In the genomic region with DNA sequence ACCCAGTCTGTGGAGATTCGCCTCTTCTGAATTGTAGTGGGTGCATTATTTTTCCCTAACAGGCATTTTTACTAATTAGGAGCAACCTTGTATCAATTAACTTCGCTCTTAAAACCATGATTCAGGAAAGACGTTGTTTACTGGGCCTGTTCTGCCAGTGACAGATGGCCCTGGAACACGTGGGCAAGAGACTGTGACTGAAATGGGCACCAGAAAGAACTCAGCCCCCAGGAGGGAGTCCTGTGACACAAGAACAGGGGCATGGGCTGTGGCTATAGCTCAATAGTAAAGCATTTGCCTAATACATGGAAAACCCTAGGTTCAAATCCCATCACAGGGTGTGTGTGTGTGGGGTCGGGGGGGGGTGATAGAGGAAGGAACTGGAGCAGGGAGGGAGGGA, we compare ENCODE assay signal across 18 mouse cellular contexts. TPM values are rescaled to one million over a fixed set of nuclear protein-coding genes. Genes with fewer than 3 reads are reported as not detected.
DNase-seq lines count a peak whose midpoint lies in the region; ATAC-seq and TF ChIP-seq lines count a peak whose summit lies in the region.
"Had no signal": no experiment of that assay in that cellular context is flagged by ENCODE, and none has a peak within 500 bp of the region (broad histone marks: within the 10 kb centered on the region; RNA-seq: fewer than 3 reads in every experiment).

No protein-coding gene starts in this region.

- H3K27ac ChIP-seq in hindbrain, embryonic 13.5 days = peak overlapping the region; percentile 24
- H3K27ac ChIP-seq in hindbrain, embryonic 11.5 days (ENCODE audit: low read depth, low read length) = no peak overlapping the region
- H3K27ac ChIP-seq in hindbrain, postnatal 0 days = peak overlapping the region; percentile 61
- H3K27ac ChIP-seq: intestine, embryonic 15.5 days had no signal

- DNase-seq in hindbrain, embryonic 11.5 days (ENCODE audit: low spot score) = no peak
- peak; percentile 86 for DNase-seq in brain, embryonic 14.5 days (ENCODE audit: low read depth)
- peak; percentile 94 for DNase-seq in cerebellum, adult 9-10 months
- peak; percentile 69 for DNase-seq in hindbrain, postnatal 0 days (ENCODE audit: low spot score)
- DNase-seq in thymus, adult 18-20 months = no peak
- DNase-seq in gastrocnemius, adult 8-10 months (ENCODE audit: low spot score in 2 of 2) = no peak
- DNase-seq in embryo, embryonic 10 days (ENCODE audit: low spot score) = no peak
- DNase-seq: adrenal gland, postnatal 36 days; B cell, adult 2 months; gastrocnemius, postnatal 36 days; kidney, postnatal 14 days; right cerebral cortex, postnatal 14 days; thymus, postnatal 25 days had no signal

- no peaks in the 10 kb centered on the region for H3K9me3 ChIP-seq in hindbrain, embryonic 13.5 days
- no peaks in the 10 kb centered on the region for H3K9me3 ChIP-seq in hindbrain, embryonic 11.5 days (ENCODE audit: control insufficient read depth, low read length)
- no peaks in the 10 kb centered on the region for H3K9me3 ChIP-seq in hindbrain, postnatal 0 days (ENCODE audit: low read length)
- H3K9me3 ChIP-seq: intestine, embryonic 15.5 days had no signal

- no peaks in the 10 kb centered on the region for H3K36me3 ChIP-seq in hindbrain, embryonic 13.5 days
- H3K36me3 ChIP-seq in hindbrain, embryonic 11.5 days (ENCODE audit: control insufficient read depth, insufficient read depth, low read length) = no peaks in the 10 kb centered on the region
- H3K36me3 ChIP-seq in hindbrain, postnatal 0 days (ENCODE audit: insufficient read depth, low read length) = no peaks in the 10 kb centered on the region
- H3K36me3 ChIP-seq: intestine, embryonic 15.5 days had no signal

- no peak for TF ChIP-seq CTCF in brain, embryonic 14.5 days (IDR thresholded peaks at IDR 0.05; ENCODE audit: borderline replicate concordance, extremely low read depth, insufficient read depth, insufficient read length)
- no peak for TF ChIP-seq CTCF in hindbrain, postnatal 0 days (IDR thresholded peaks at IDR 0.05; ENCODE audit: low read depth)

- H3K9ac ChIP-seq in hindbrain, embryonic 13.5 days = no peak overlapping the region
- no peak overlapping the region for H3K9ac ChIP-seq in hindbrain, embryonic 11.5 days (ENCODE audit: low read depth, low read length)
- H3K9ac ChIP-seq in hindbrain, postnatal 0 days (replicated peaks; ENCODE audit: low read length) = no peak overlapping the region
- H3K9ac ChIP-seq: intestine, embryonic 15.5 days had no signal

- WGBS in hindbrain, embryonic 13.5 days = 51% methylated on average over 5 of the region's 5 CpGs
- 59% methylated on average over 5 of the region's 5 CpGs for WGBS in hindbrain, embryonic 11.5 days
- WGBS in hindbrain, postnatal 0 days = 40% methylated on average over 5 of the region's 5 CpGs

- no peaks in the 10 kb centered on the region for H3K27me3 ChIP-seq in hindbrain, embryonic 13.5 days
- H3K27me3 ChIP-seq in hindbrain, embryonic 11.5 days (ENCODE audit: control insufficient read depth, insufficient read depth, low read length) = no peaks in the 10 kb centered on the region
- no peaks in the 10 kb centered on the region for H3K27me3 ChIP-seq in hindbrain, postnatal 0 days (ENCODE audit: insufficient read depth, low read length)
- H3K27me3 ChIP-seq: intestine, embryonic 15.5 days had no signal

- TF ChIP-seq POLR2A in brain, embryonic 14.5 days (IDR thresholded peaks at IDR 0.05; ENCODE audit: borderline replicate concordance, extremely low read depth, insufficient read depth, insufficient read length, poor library complexity, severe bottlenecking) = no peak

- no peak for ATAC-seq in hindbrain, embryonic 13.5 days (ENCODE audit: low FRiP score)
- no peak for ATAC-seq in hindbrain, embryonic 11.5 days (ENCODE audit: low FRiP score)
- ATAC-seq in hindbrain, postnatal 0 days = peak; percentile 68
- ATAC-seq: intestine, embryonic 15.5 days; lung, postnatal 0 days had no signal

- H3K4me2 ChIP-seq in hindbrain, embryonic 13.5 days = no peak overlapping the region
- H3K4me2 ChIP-seq in hindbrain, embryonic 11.5 days (replicated peaks; ENCODE audit: low read depth, low read length) = no peak overlapping the region
- no peak overlapping the region for H3K4me2 ChIP-seq in hindbrain, postnatal 0 days (ENCODE audit: low read depth, low read length)
- H3K4me2 ChIP-seq: intestine, embryonic 15.5 days; liver, embryonic 11.5 days had no signal

- no peak overlapping the region for H3K4me3 ChIP-seq in hindbrain, embryonic 13.5 days
- no peak overlapping the region for H3K4me3 ChIP-seq in hindbrain, embryonic 11.5 days (ENCODE audit: low read depth, low read length)
- no peak overlapping the region for H3K4me3 ChIP-seq in hindbrain, postnatal 0 days (ENCODE audit: low read length)
- H3K4me3 ChIP-seq: erythroblast, embryonic 14.5 days; intestine, embryonic 15.5 days had no signal

- peaks cover 15% of the 10 kb centered on the region for H3K4me1 ChIP-seq in hindbrain, embryonic 13.5 days (replicated peaks)
- no peaks in the 10 kb centered on the region for H3K4me1 ChIP-seq in hindbrain, embryonic 11.5 days (replicated peaks; ENCODE audit: control insufficient read depth, insufficient read depth, low read length)
- no peaks in the 10 kb centered on the region for H3K4me1 ChIP-seq in hindbrain, postnatal 0 days (ENCODE audit: insufficient read depth, low read length)
- H3K4me1 ChIP-seq: intestine, embryonic 15.5 days had no signal

RNA-seq across cellular contexts. Expression of a gene that starts 9.9 kb away (rescaled TPM):
- polyA plus RNA-seq in hindbrain, embryonic 13.5 days (2015; fragmentation: Nextera tagmentation; extraction: Ambion mirVana) = 155 and 169 TPM in 2 replicates
- polyA plus RNA-seq in hindbrain, embryonic 11.5 days (2014; fragmentation: Nextera tagmentation; extraction: Ambion mirVana) = 113 and 173 TPM in 2 replicates
- polyA plus RNA-seq in brain, embryonic 14.5 days (2012; rRNA removed) = 189 and 232 TPM in 2 replicates
- 322 and 420 TPM in 2 replicates for total RNA-seq in hindbrain, postnatal 0 days (2014; rRNA removed)
- 210 and 213 TPM in 2 replicates for polyA plus RNA-seq in hindbrain, postnatal 0 days (2015; fragmentation: Nextera tagmentation; extraction: Ambion mirVana)
- total RNA-seq in gastrocnemius, adult 8-10 months (2022) = 100 to 1,000 TPM; 281 to 318 (median 297) TPM
- polyA plus RNA-seq: erythroblast, embryonic 14.5 days had no signal

Comparison
In these comparisons a context has a peak if more than half of its experiments do, and no peak if none do; other contexts are left out.
1. DNase-seq: peak in brain, embryonic 14.5 days (single experiment), cerebellum, adult 9-10 months (single experiment) and hindbrain, postnatal 0 days (single experiment); none in hindbrain, embryonic 11.5 days (single experiment), thymus, adult 18-20 months (0 of 2), gastrocnemius, adult 8-10 months (0 of 2) and embryo, embryonic 10 days (single experiment).